Mouse (Mus musculus): Measurements from ENCODE around the gene Slc43a1. TPM values are rescaled to one million over a fixed set of nuclear protein-coding genes. Genes with fewer than 3 reads are reported as not detected.

Gene Slc43a1
- polyA plus RNA-seq, 1 experiment, result 2.0 TPM

GRCm38 (mm10) chr2:84855732-84856131, 17.1 kb downstream of the Slc43a1 start:
- Histone ChIP-seq H3ac (ENCODE audit: control insufficient read depth, insufficient read length) (no peak overlapping the region), H3K4me2 (ENCODE audit: low read depth) (no peak overlapping the region), H3K36me3 (ENCODE audit: control insufficient read depth, insufficient read depth) (no peaks in the 10 kb centered on the region), H3K79me2 (ENCODE audit: control insufficient read depth, insufficient read depth) (no peaks in the 10 kb centered on the region), H3K27me3 (ENCODE audit: control insufficient read depth, insufficient read depth, insufficient read length) (no peaks in the 10 kb centered on the region), H3K4me3 (no peak overlapping the region)
- no peak for TF ChIP-seq CEBPB (IDR thresholded peaks at IDR 0.05; ENCODE audit: insufficient read depth, poor library complexity, severe bottlenecking)
- no peak for TF ChIP-seq USF1 (IDR thresholded peaks at IDR 0.05; ENCODE audit: low read depth)
- TF ChIP-seq POLR2A (IDR thresholded peaks at IDR 0.05; ENCODE audit: insufficient read length, low read depth), result no peak
- TF ChIP-seq SRF (IDR thresholded peaks at IDR 0.05; ENCODE audit: control insufficient read depth, insufficient read length, low read depth), result no peak
- no peak for TF ChIP-seq E2F4 (IDR thresholded peaks at IDR 0.05; ENCODE audit: insufficient read depth)

- H3K27me3 ChIP-seq (ENCODE audit: control insufficient read depth, insufficient read depth, insufficient read length), result no peaks in the 10 kb centered on the region
- H3ac ChIP-seq (ENCODE audit: control insufficient read depth, insufficient read length), result no peak overlapping the region
- H3K79me2 ChIP-seq (ENCODE audit: control insufficient read depth, insufficient read depth), result no peaks in the 10 kb centered on the region
- no peaks in the 10 kb centered on the region for H3K36me3 ChIP-seq (ENCODE audit: control insufficient read depth, insufficient read depth)
- no peak overlapping the region for H3K4me2 ChIP-seq (ENCODE audit: low read depth)
- no peak overlapping the region for H3K4me3 ChIP-seq
- no peak for TF ChIP-seq CEBPB (IDR thresholded peaks at IDR 0.05; ENCODE audit: insufficient read depth, poor library complexity, severe bottlenecking)
- TF ChIP-seq USF1 (IDR thresholded peaks at IDR 0.05; ENCODE audit: low read depth), result no peak
- no peak for TF ChIP-seq E2F4 (IDR thresholded peaks at IDR 0.05; ENCODE audit: insufficient read depth)
- no peak for TF ChIP-seq POLR2AphosphoS2 (IDR thresholded peaks at IDR 0.05; ENCODE audit: insufficient read length, low read depth)
- TF ChIP-seq POLR2A (IDR thresholded peaks at IDR 0.05; ENCODE audit: insufficient read length, low read depth), result no peak
- no peak for TF ChIP-seq MAX (IDR thresholded peaks at IDR 0.05; ENCODE audit: low read depth)
- no peak for TF ChIP-seq MYOG (IDR thresholded peaks at IDR 0.05; ENCODE audit: control insufficient read depth in 1 of 3, insufficient read depth in 1 of 3, insufficient read length in 2 of 3, low read depth in 2 of 3)
Observed at GRCm38 (mm10) chr2:84858551-84858950, 19.9 kb downstream of the Slc43a1 start.

- Histone ChIP-seq H3K36me3 (ENCODE audit: control insufficient read depth, insufficient read depth) (no peaks in the 10 kb centered on the region), H3K4me2 (ENCODE audit: low read depth) (peak overlapping the region; percentile 40), H3K4me3 (no peak overlapping the region), H3K27me3 (ENCODE audit: control insufficient read depth, insufficient read depth, insufficient read length) (no peaks in the 10 kb centered on the region), H3ac (ENCODE audit: control insufficient read depth, insufficient read length) (no peak overlapping the region), H3K79me2 (ENCODE audit: control insufficient read depth, insufficient read depth) (no peaks in the 10 kb centered on the region)
- TF ChIP-seq MYOD1 (IDR thresholded peaks at IDR 0.05; ENCODE audit: control insufficient read depth in 1 of 3, insufficient read length in 2 of 3, low read depth in 2 of 3) (no peak), CEBPB (IDR thresholded peaks at IDR 0.05; ENCODE audit: insufficient read depth, poor library complexity, severe bottlenecking) (0 out of 2 replicates have a peak, but pooled peaks have one; percentile 19), USF1 (IDR thresholded peaks at IDR 0.05; ENCODE audit: low read depth) (peak; percentile 63)
Observed at GRCm38 (mm10) chr2:84859991-84860780, 21.5 kb downstream of the Slc43a1 start.

- Histone ChIP-seq H3K4me2 (ENCODE audit: low read depth) (no peak overlapping the region), H3K36me3 (ENCODE audit: control insufficient read depth, insufficient read depth) (no peaks in the 10 kb centered on the region)
- no peak for TF ChIP-seq MAX (IDR thresholded peaks at IDR 0.05; ENCODE audit: low read depth)
- TF ChIP-seq MYOG (IDR thresholded peaks at IDR 0.05; ENCODE audit: control insufficient read depth in 1 of 3, insufficient read depth in 1 of 3, insufficient read length in 2 of 3, low read depth in 2 of 3), result no peak
- TF ChIP-seq POLR2AphosphoS2 (IDR thresholded peaks at IDR 0.05; ENCODE audit: insufficient read length, low read depth), result no peak
- TF ChIP-seq TCF3 (IDR thresholded peaks at IDR 0.05; ENCODE audit: insufficient read length, low read depth), result no peak
- TF ChIP-seq CEBPB (IDR thresholded peaks at IDR 0.05; ENCODE audit: insufficient read depth, poor library complexity, severe bottlenecking), result no peak
- no peak for TF ChIP-seq USF1 (IDR thresholded peaks at IDR 0.05; ENCODE audit: low read depth)
- no peak for TF ChIP-seq POLR2A (IDR thresholded peaks at IDR 0.05; ENCODE audit: insufficient read length, low read depth)
- TF ChIP-seq REST (IDR thresholded peaks at IDR 0.05; ENCODE audit: insufficient read depth, insufficient read length), result no peak
- TF ChIP-seq MYOD1 (IDR thresholded peaks at IDR 0.05; ENCODE audit: control insufficient read depth in 1 of 3, insufficient read length in 2 of 3, low read depth in 2 of 3), result no peak
- no peak for TF ChIP-seq TCF12 (IDR thresholded peaks at IDR 0.05; ENCODE audit: insufficient read depth, poor library complexity, severe bottlenecking)
- no peak for TF ChIP-seq E2F4 (IDR thresholded peaks at IDR 0.05; ENCODE audit: insufficient read depth)
- TF ChIP-seq SRF (IDR thresholded peaks at IDR 0.05; ENCODE audit: control insufficient read depth, insufficient read length, low read depth), result no peak
Observed at GRCm38 (mm10) chr2:84861430-84861829, 22.8 kb downstream of the Slc43a1 start.

GRCm38 (mm10) chr2:84862231-84862630, 23.6 kb downstream of the Slc43a1 start:
- H3ac ChIP-seq (ENCODE audit: control insufficient read depth, insufficient read length), result no peak overlapping the region
- TF ChIP-seq SRF (IDR thresholded peaks at IDR 0.05; ENCODE audit: control insufficient read depth, insufficient read length, low read depth) (no peak), USF1 (IDR thresholded peaks at IDR 0.05; ENCODE audit: low read depth) (no peak), TCF12 (IDR thresholded peaks at IDR 0.05; ENCODE audit: insufficient read depth, poor library complexity, severe bottlenecking) (no peak), TCF3 (IDR thresholded peaks at IDR 0.05; ENCODE audit: insufficient read length, low read depth) (no peak), POLR2A (IDR thresholded peaks at IDR 0.05; ENCODE audit: insufficient read length, low read depth) (no peak), MYOD1 (IDR thresholded peaks at IDR 0.05; ENCODE audit: control insufficient read depth in 1 of 3, insufficient read length in 2 of 3, low read depth in 2 of 3) (no peak), MYOG (IDR thresholded peaks at IDR 0.05; ENCODE audit: control insufficient read depth in 1 of 3, insufficient read depth in 1 of 3, insufficient read length in 2 of 3, low read depth in 2 of 3) (no peak), CEBPB (IDR thresholded peaks at IDR 0.05; ENCODE audit: insufficient read depth, poor library complexity, severe bottlenecking) (no peak), POLR2AphosphoS2 (IDR thresholded peaks at IDR 0.05; ENCODE audit: insufficient read length, low read depth) (no peak)
- H3K4me2 ChIP-seq (ENCODE audit: low read depth), result no peak overlapping the region
- peaks cover 13% of the 10 kb centered on the region for H3K27me3 ChIP-seq (ENCODE audit: control insufficient read depth, insufficient read depth, insufficient read length)
- H3K79me2 ChIP-seq (ENCODE audit: control insufficient read depth, insufficient read depth), result no peaks in the 10 kb centered on the region
- no peak overlapping the region for H3K4me3 ChIP-seq
- no peaks in the 10 kb centered on the region for H3K36me3 ChIP-seq (ENCODE audit: control insufficient read depth, insufficient read depth)

More at GRCm38 (mm10) chr2:84861430-84861829, 22.8 kb downstream of the Slc43a1 start:
- Histone ChIP-seq H3K4me3 (no peak overlapping the region), H3ac (ENCODE audit: control insufficient read depth, insufficient read length) (no peak overlapping the region), H3K27me3 (ENCODE audit: control insufficient read depth, insufficient read depth, insufficient read length) (peaks cover 10% of the 10 kb centered on the region), H3K79me2 (ENCODE audit: control insufficient read depth, insufficient read depth) (no peaks in the 10 kb centered on the region)
